Mouse (Mus musculus) neural tube, embryonic 11.5 days (tissue): Measurements from ENCODE around the gene Cdc27. TPM values are rescaled to one million over a fixed set of nuclear protein-coding genes. Genes with fewer than 3 reads are reported as not detected.

ENCODE experiments used
- ATAC-seq: fragments of 200-750 bp; cut with Nextera tagmentation; 2 replicates; pipeline ENCODE4 v1.8.0; 2017; ENCODE audit warnings: moderate number of reproducible peaks, mild to moderate bottlenecking, moderate TSS enrichment, moderate library complexity; ENCODE audit not compliant: insufficient read depth, low FRiP score, low TSS enrichment
- DNase-seq: peaks from one replicate; pipeline ENCODE4 v3.0.0-alpha.2; 2015; ENCODE audit warnings: low spot score
- H3K27ac ChIP-seq: fragments of 300-500 bp; sonication (generic); 2 replicates; pipeline ENCODE4 v1.5.1; 2014; ENCODE audit warnings: low read depth, mild to moderate bottlenecking, low read length
- H3K27me3 ChIP-seq: fragments of 300-500 bp; sonication (generic); 2 replicates; pipeline ENCODE4 v1.6.1; 2014; ENCODE audit warnings: mild to moderate bottlenecking, low read length, mixed read lengths; ENCODE audit not compliant: control insufficient read depth, insufficient read depth
- H3K36me3 ChIP-seq: fragments of 300-500 bp; sonication (generic); 2 replicates; pipeline ENCODE4 v1.6.1; 2014; ENCODE audit warnings: mild to moderate bottlenecking, low read length, moderate library complexity, mixed read lengths; ENCODE audit not compliant: control insufficient read depth, insufficient read depth
- H3K4me1 ChIP-seq: fragments of 300-500 bp; sonication (generic); 2 replicates; pipeline ENCODE4 v1.6.1; 2014; ENCODE audit warnings: low read length, mixed read lengths; ENCODE audit not compliant: control insufficient read depth, insufficient read depth
- H3K4me2 ChIP-seq: fragments of 300-500 bp; sonication (generic); 2 replicates; pipeline ENCODE4 v1.6.1; 2014; ENCODE audit warnings: low read depth, mild to moderate bottlenecking, moderate library complexity
- H3K4me3 ChIP-seq: fragments of 300-500 bp; sonication (generic); 2 replicates; pipeline ENCODE4 v1.5.1; 2014; ENCODE audit warnings: low read depth, low read length
- H3K9ac ChIP-seq: fragments of 300-500 bp; sonication (generic); 2 replicates; pipeline ENCODE4 v1.6.1; 2014; ENCODE audit warnings: mild to moderate bottlenecking, low read length
- H3K9me3 ChIP-seq: fragments of 300-500 bp; sonication (generic); 2 replicates; pipeline ENCODE4 v1.6.1; 2016; ENCODE audit warnings: low read length; ENCODE audit not compliant: control insufficient read depth
- WGBS: fragments of 180-500 bp; shearing (Covaris S2); extraction: QIAGEN DNeasy Blood & Tissue Kit; methylation state at CpG from one replicate; pipeline ENCODE4 v1.1.7; 2014; 5-methylcytosine and 5-hydroxymethylcytosine counted together
- polyA plus RNA-seq: library from polyadenylated mRNA; unstranded; fragments of >200 nt; fragmentation: Nextera tagmentation; extraction: Ambion mirVana; gene quantifications from 2 replicates; pipeline ENCODE4 v1.2.1, GENCODE M21; 2014

Gene Cdc27
- polyA plus RNA-seq, 1 experiment from 2014 or later: 63.9 TPM

DNA sequence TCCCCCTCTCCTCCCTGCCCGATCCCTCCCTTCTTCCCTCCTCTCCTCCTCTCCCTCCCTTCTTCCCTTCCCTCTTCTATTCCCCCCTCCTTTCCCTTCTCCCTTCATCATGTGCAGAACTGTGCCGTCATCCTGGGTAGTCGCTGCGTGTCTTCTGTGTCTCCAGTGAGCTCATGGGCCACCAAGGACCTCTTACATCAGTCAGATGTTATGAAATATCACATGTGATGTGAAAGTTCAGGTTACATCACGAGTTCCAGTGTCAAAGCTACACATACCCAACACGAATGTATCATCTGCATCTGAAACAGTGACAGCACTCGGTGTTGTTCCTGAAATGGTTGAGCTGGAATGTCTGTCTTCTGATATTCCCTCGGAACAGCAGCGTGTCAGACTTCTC, 14.8 kb upstream of the Cdc27 start:
- WGBS: 84% methylated on average over 9 of the region's 9 CpGs
- no peaks in the 10 kb centered on the region for H3K27me3 ChIP-seq
- DNase-seq: no peak

GRCm38 (mm10) chr11:104563496-104563895, 13.1 kb upstream of the Cdc27 start:
- Histone ChIP-seq H3K27ac (no peak overlapping the region), H3K4me3 (no peak overlapping the region), H3K9me3 (no peaks in the 10 kb centered on the region), H3K27me3 (no peaks in the 10 kb centered on the region), H3K4me1 (no peaks in the 10 kb centered on the region), H3K36me3 (no peaks in the 10 kb centered on the region), H3K4me2 (no peak overlapping the region), H3K9ac (no peak overlapping the region)
- WGBS: 64% methylated on average over 1 of the region's 1 CpGs
- no peak for ATAC-seq
- DNase-seq: no peak

More for the DNA sequence above, 14.8 kb upstream of the Cdc27 start:
- Histone ChIP-seq H3K9ac (no peak overlapping the region), H3K4me2 (no peak overlapping the region), H3K4me3 (no peak overlapping the region), H3K4me1 (no peaks in the 10 kb centered on the region), H3K27ac (no peak overlapping the region), H3K36me3 (no peaks in the 10 kb centered on the region), H3K9me3 (no peaks in the 10 kb centered on the region)
- no peak for ATAC-seq

DNA sequence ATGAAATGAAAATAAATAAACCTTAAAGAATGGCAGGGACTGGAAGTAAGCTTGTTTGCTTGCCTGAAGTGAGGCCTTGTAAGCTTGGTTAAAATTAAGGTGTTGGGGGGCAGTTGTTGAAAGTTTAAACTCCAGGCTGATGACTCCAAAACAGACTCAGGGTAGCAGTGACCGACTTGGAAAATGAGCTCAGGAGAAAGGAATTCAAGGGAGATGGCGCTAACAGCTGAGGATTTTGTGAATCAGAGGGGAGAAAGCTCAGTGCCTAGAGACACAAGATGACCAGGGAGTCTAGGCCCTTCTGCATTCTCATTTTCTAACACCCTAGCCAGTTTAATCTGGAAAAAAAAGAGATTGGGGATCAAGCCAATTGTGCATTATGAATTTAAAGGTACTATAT, 10.6 kb upstream of the Cdc27 start:
- no peaks in the 10 kb centered on the region for H3K27me3 ChIP-seq
- H3K27ac ChIP-seq: no peak overlapping the region
- no peak overlapping the region for H3K4me2 ChIP-seq
- DNase-seq (no peak), ATAC-seq (no peak)
- no peaks in the 10 kb centered on the region for H3K36me3 ChIP-seq
- no peak overlapping the region for H3K9ac ChIP-seq
- WGBS: 73% methylated on average over 2 of the region's 2 CpGs
- H3K9me3 ChIP-seq: no peaks in the 10 kb centered on the region
- H3K4me3 ChIP-seq: no peak overlapping the region
- no peaks in the 10 kb centered on the region for H3K4me1 ChIP-seq

GRCm38 (mm10) chr11:104558651-104559403, 8.4 kb upstream of the Cdc27 start:
- Histone ChIP-seq H3K4me1 (no peaks in the 10 kb centered on the region), H3K9me3 (no peaks in the 10 kb centered on the region), H3K9ac (no peak overlapping the region), H3K27ac (no peak overlapping the region), H3K36me3 (no peaks in the 10 kb centered on the region), H3K27me3 (no peaks in the 10 kb centered on the region), H3K4me2 (no peak overlapping the region), H3K4me3 (no peak overlapping the region)
- DNase-seq: no peak
- WGBS: 57% methylated on average over 4 of the region's 4 CpGs
- ATAC-seq: no peak

DNA sequence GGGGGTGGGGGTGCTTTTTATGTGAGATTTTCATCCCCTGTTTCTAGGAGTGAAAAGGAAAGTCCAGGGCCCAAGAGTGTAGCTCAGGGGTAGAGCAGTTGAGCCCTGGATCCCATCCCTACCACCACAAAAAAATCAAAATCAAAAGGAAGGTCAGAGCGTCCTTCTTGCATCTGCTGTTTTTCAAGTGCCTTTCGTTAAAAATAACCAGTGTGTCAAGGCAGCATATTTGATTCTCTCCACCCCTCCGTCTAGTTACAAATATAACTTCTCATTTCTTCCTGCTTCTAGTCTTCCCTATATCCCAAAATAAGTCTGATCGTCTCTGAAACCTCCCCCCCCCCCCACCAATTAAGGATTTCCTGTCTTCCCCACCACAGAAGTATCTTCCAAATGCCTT, 7.6 kb upstream of the Cdc27 start:
- ATAC-seq: no peak

DNA sequence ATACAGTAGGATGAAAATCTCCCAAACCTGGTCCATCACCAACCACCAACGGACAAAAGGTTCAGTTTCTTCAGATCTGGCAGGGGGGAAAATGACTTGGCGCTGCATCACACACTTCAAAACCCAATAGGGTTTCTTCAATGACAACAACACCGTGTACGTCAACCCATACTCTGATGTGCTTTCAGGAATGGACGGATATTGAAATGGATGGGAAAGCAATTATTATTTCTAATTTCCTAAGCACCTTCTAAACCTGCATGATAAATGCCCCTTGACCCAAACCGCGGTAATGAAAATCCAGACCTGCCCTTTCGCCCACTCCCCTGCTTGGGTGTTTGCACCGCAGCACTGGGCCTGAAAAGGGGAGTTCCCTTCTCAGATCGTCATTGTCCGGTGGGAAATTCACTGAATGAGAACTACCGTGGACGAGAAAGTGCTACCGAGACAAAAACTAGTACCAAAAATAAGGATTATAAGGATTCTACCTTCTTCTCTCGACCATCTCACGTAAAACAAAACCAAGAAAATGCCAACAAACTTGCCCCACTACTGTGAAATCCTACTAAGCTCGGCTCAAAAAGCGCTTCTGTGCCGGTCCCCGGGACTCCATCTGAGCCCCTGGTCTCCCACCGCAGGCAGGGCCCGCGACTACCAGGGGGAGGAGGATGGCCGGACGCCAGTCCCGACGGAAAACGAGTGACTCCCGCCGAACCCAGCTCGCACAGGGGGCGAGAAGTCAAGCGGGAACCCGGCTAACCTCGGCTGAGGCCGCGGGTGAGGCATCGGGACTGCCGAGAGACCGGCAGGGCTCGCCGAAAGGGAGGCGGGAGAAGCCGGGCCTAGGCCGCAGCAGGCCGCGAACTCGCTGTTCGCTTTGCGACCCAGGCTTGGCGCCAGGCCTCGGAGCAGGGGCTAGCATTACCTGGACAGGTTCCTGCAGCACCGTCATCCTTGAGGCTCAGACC, 698 bp downstream of the Cdc27 start:
- under 1% methylated on average over 53 of the region's 53 CpGs for WGBS
- ATAC-seq (peak; percentile 58), DNase-seq (peak; percentile 41)
- H3K4me3 ChIP-seq: peak overlapping the region; percentile 67
- H3K27ac ChIP-seq: peak overlapping the region; percentile 37
- H3K9me3 ChIP-seq: no peaks in the 10 kb centered on the region
- 0 out of 2 replicates have a peak, but pooled peaks cover 3% of the 10 kb centered on the region for H3K4me1 ChIP-seq
- peak overlapping the region; percentile 98 for H3K9ac ChIP-seq
- peak overlapping the region; percentile 47 for H3K4me2 ChIP-seq
- no peaks in the 10 kb centered on the region for H3K36me3 ChIP-seq
- H3K27me3 ChIP-seq: no peaks in the 10 kb centered on the region

More for the DNA sequence above, 7.6 kb upstream of the Cdc27 start:
- WGBS: 75% methylated on average over 4 of the region's 4 CpGs
- Histone ChIP-seq H3K4me3 (no peak overlapping the region), H3K9ac (no peak overlapping the region), H3K36me3 (no peaks in the 10 kb centered on the region), H3K27ac (no peak overlapping the region), H3K4me1 (no peaks in the 10 kb centered on the region), H3K9me3 (no peaks in the 10 kb centered on the region), H3K4me2 (no peak overlapping the region), H3K27me3 (no peaks in the 10 kb centered on the region)
- no peak for DNase-seq

- WGBS: 98% methylated on average over 3 of the region's 3 CpGs
- Histone ChIP-seq H3K27ac (no peak overlapping the region), H3K9me3 (no peaks in the 10 kb centered on the region), H3K4me3 (no peak overlapping the region), H3K9ac (no peak overlapping the region), H3K27me3 (no peaks in the 10 kb centered on the region), H3K36me3 (no peaks in the 10 kb centered on the region), H3K4me1 (0 out of 2 replicates have a peak, but pooled peaks cover 3% of the 10 kb centered on the region), H3K4me2 (no peak overlapping the region)
- no peak for DNase-seq
- ATAC-seq: no peak
Measured at GRCm38 (mm10) chr11:104547502-104547901, 2.9 kb downstream of the Cdc27 start.

- H3K4me1 ChIP-seq: 0 out of 2 replicates have a peak, but pooled peaks cover 3% of the 10 kb centered on the region
Measured at GRCm38 (mm10) chr11:104544507-104544906, 5.9 kb downstream of the Cdc27 start.

More at GRCm38 (mm10) chr11:104544507-104544906, 5.9 kb downstream of the Cdc27 start:
- no peak for ATAC-seq
- Histone ChIP-seq H3K4me3 (no peak overlapping the region), H3K9ac (no peak overlapping the region), H3K36me3 (no peaks in the 10 kb centered on the region), H3K27me3 (no peaks in the 10 kb centered on the region), H3K9me3 (no peaks in the 10 kb centered on the region), H3K4me2 (no peak overlapping the region), H3K27ac (no peak overlapping the region)
- DNase-seq: no peak
- WGBS: 90% methylated on average over 2 of the region's 2 CpGs
